Mouse (Mus musculus): ENCODE results near the gene Padi6. TPM values are rescaled to one million over a fixed set of nuclear protein-coding genes. Genes with fewer than 3 reads are reported as not detected.

Gene Padi6
- total and polyA plus RNA-seq, 3 experiments = not detected

- no peaks in the 10 kb centered on the region for H3K4me1 ChIP-seq (ENCODE audit: control insufficient read depth, insufficient read depth, low read length)
- no peak overlapping the region for H3K27ac ChIP-seq
- TF ChIP-seq POLR2A (IDR thresholded peaks at IDR 0.05; ENCODE audit: insufficient read depth, low read depth, low read length) (no peak), CTCF (IDR thresholded peaks at IDR 0.05) (no peak), EP300 (IDR thresholded peaks at IDR 0.05; ENCODE audit: insufficient read depth, low read depth, low read length) (no peak)
- no peaks in the 10 kb centered on the region for H3K79me2 ChIP-seq (replicated peaks; ENCODE audit: control insufficient read depth, insufficient read depth, low read length)
- H3K27me3 ChIP-seq (ENCODE audit: control insufficient read depth, insufficient read depth, low read length) = no peaks in the 10 kb centered on the region
- no peak overlapping the region for H3K4me3 ChIP-seq
- DNase-seq = no peak
- no peaks in the 10 kb centered on the region for H3K36me3 ChIP-seq (ENCODE audit: control insufficient read depth, insufficient read depth, low read length)
- H3K9ac ChIP-seq (ENCODE audit: low read depth, low read length) = no peak overlapping the region
- 30% methylated on average over 4 of the region's 4 CpGs for WGBS
- intact Hi-C loops (cut with DNase I) = no loop called here
These were observed 48.9 kb downstream of the Padi6 start for GRCm38 (mm10) chr4:140693513-140693912.

DNA sequence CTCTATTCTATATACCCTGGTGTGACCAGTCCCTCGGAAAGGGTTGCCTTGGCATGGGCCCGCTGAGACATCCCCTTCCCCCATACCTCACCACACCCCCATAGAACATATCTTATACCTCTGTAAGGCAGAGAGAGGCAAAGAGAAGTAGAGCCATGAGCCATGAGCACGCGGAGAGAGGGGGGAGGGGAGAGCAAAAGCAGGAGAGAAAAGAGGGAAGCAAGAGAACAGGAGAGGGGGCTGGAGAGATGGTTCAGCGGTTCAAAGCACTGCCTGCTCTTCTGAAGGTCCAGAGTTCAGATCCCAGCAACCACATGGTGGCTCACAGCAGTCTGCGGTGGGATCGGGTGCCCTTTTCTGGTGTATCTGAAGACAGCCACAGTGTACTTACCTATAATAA lies 51.0 kb downstream of the Padi6 start:
- intact Hi-C loops (cut with DNase I) = no loop called here
- Histone ChIP-seq H3K79me2 (replicated peaks; ENCODE audit: control insufficient read depth, insufficient read depth, low read length) (no peaks in the 10 kb centered on the region), H3K4me1 (ENCODE audit: control insufficient read depth, insufficient read depth, low read length) (no peaks in the 10 kb centered on the region), H3K4me3 (no peak overlapping the region), H3K9ac (ENCODE audit: low read depth, low read length) (no peak overlapping the region), H3K27ac (no peak overlapping the region), H3K27me3 (ENCODE audit: control insufficient read depth, insufficient read depth, low read length) (no peaks in the 10 kb centered on the region), H3K36me3 (ENCODE audit: control insufficient read depth, insufficient read depth, low read length) (no peaks in the 10 kb centered on the region)
- TF ChIP-seq CTCF (IDR thresholded peaks at IDR 0.05) (no peak), POLR2A (IDR thresholded peaks at IDR 0.05; ENCODE audit: insufficient read depth, low read depth, low read length) (no peak), EP300 (IDR thresholded peaks at IDR 0.05; ENCODE audit: insufficient read depth, low read depth, low read length) (no peak)
- 70% methylated on average over 7 of the region's 7 CpGs for WGBS
- no peak for DNase-seq

GRCm38 (mm10) chr4:140689873-140690655 lies 52.4 kb downstream of the Padi6 start:
- no peaks in the 10 kb centered on the region for H3K79me2 ChIP-seq (replicated peaks; ENCODE audit: control insufficient read depth, insufficient read depth, low read length)
- H3K27me3 ChIP-seq (ENCODE audit: control insufficient read depth, insufficient read depth, low read length) = no peaks in the 10 kb centered on the region
- intact Hi-C loops (cut with DNase I) = no loop called here
- no peak overlapping the region for H3K9ac ChIP-seq (ENCODE audit: low read depth, low read length)
- H3K27ac ChIP-seq = no peak overlapping the region
- no peak for DNase-seq
- H3K4me3 ChIP-seq = no peak overlapping the region
- WGBS = 72% methylated on average over 16 of the region's 16 CpGs
- H3K36me3 ChIP-seq (ENCODE audit: control insufficient read depth, insufficient read depth, low read length) = no peaks in the 10 kb centered on the region
- H3K4me1 ChIP-seq (ENCODE audit: control insufficient read depth, insufficient read depth, low read length) = no peaks in the 10 kb centered on the region
- TF ChIP-seq CTCF (IDR thresholded peaks at IDR 0.05) (no peak), POLR2A (IDR thresholded peaks at IDR 0.05; ENCODE audit: insufficient read depth, low read depth, low read length) (no peak), EP300 (IDR thresholded peaks at IDR 0.05; ENCODE audit: insufficient read depth, low read depth, low read length) (no peak)

- H3K27me3 ChIP-seq (ENCODE audit: control insufficient read depth, insufficient read depth, low read length) = no peaks in the 10 kb centered on the region
- H3K27ac ChIP-seq = no peak overlapping the region
- TF ChIP-seq CTCF (IDR thresholded peaks at IDR 0.05) (no peak), POLR2A (IDR thresholded peaks at IDR 0.05; ENCODE audit: insufficient read depth, low read depth, low read length) (no peak), EP300 (IDR thresholded peaks at IDR 0.05; ENCODE audit: insufficient read depth, low read depth, low read length) (no peak)
- intact Hi-C loops (cut with DNase I) = no loop called here
- 86% methylated on average over 5 of the region's 5 CpGs for WGBS
- no peaks in the 10 kb centered on the region; the same call in 1 of the 2 replicates for H3K4me1 ChIP-seq (ENCODE audit: control insufficient read depth, insufficient read depth, low read length)
- no peaks in the 10 kb centered on the region for H3K79me2 ChIP-seq (replicated peaks; ENCODE audit: control insufficient read depth, insufficient read depth, low read length)
- no peak for DNase-seq
- H3K9ac ChIP-seq (ENCODE audit: low read depth, low read length) = no peak overlapping the region
- H3K4me3 ChIP-seq = no peak overlapping the region
- no peaks in the 10 kb centered on the region for H3K36me3 ChIP-seq (ENCODE audit: control insufficient read depth, insufficient read depth, low read length)
These were observed 53.5 kb downstream of the Padi6 start for GRCm38 (mm10) chr4:140688826-140689425.

- no peak overlapping the region for H3K4me3 ChIP-seq
- no peak overlapping the region for H3K27ac ChIP-seq
- H3K4me1 ChIP-seq (ENCODE audit: control insufficient read depth, insufficient read depth, low read length) = peaks cover 2% of the 10 kb centered on the region; the same call in 1 of the 2 replicates
- TF ChIP-seq POLR2A (IDR thresholded peaks at IDR 0.05; ENCODE audit: insufficient read depth, low read depth, low read length) = no peak
- no peak for TF ChIP-seq EP300 (IDR thresholded peaks at IDR 0.05; ENCODE audit: insufficient read depth, low read depth, low read length)
- TF ChIP-seq CTCF (IDR thresholded peaks at IDR 0.05) = no peak
- no peaks in the 10 kb centered on the region for H3K27me3 ChIP-seq (ENCODE audit: control insufficient read depth, insufficient read depth, low read length)
- no peaks in the 10 kb centered on the region for H3K79me2 ChIP-seq (replicated peaks; ENCODE audit: control insufficient read depth, insufficient read depth, low read length)
- no peak overlapping the region for H3K9ac ChIP-seq (ENCODE audit: low read depth, low read length)
- intact Hi-C loops (cut with DNase I) = no loop called here
- whole genome bisulfite sequencing = 50% methylated on average over 12 of the region's 12 CpGs
- no peak for DNase-seq
- no peaks in the 10 kb centered on the region for H3K36me3 ChIP-seq (ENCODE audit: control insufficient read depth, insufficient read depth, low read length)
These were observed 54.2 kb downstream of the Padi6 start for GRCm38 (mm10) chr4:140688044-140688825.

All from heart, adult 2 months (tissue).